Mouse (Mus musculus) heart, adult 11 months (tissue): ENCODE data around the gene Ubtd2.

Experiments
- DNase-seq: peaks from one replicate; pipeline ENCODE4 v3.0.0; 2022

The Ubtd2 gene

GRCm38 (mm10) chr11:32521246-32521645 is 66.1 kb downstream of the Ubtd2 start:
- DNase-seq = peak; percentile 63

- DNase-seq = peak; percentile 85
Measured at GRCm38 (mm10) chr11:32524122-32524920, 69.2 kb downstream of the Ubtd2 start.

GRCm38 (mm10) chr11:32527006-32527405 is 71.8 kb downstream of the Ubtd2 start:
- DNase-seq = peak; percentile 57

- peak; percentile 86 for DNase-seq
Measured at GRCm38 (mm10) chr11:32530151-32530550, 75.0 kb downstream of the Ubtd2 start.

- no peak for DNase-seq
Measured at GRCm38 (mm10) chr11:32531871-32532764, 76.9 kb downstream of the Ubtd2 start, which contains the start of gene Efcab9. TSS of gene Efcab9 (minus strand) at chr11:32532081.

DNA sequence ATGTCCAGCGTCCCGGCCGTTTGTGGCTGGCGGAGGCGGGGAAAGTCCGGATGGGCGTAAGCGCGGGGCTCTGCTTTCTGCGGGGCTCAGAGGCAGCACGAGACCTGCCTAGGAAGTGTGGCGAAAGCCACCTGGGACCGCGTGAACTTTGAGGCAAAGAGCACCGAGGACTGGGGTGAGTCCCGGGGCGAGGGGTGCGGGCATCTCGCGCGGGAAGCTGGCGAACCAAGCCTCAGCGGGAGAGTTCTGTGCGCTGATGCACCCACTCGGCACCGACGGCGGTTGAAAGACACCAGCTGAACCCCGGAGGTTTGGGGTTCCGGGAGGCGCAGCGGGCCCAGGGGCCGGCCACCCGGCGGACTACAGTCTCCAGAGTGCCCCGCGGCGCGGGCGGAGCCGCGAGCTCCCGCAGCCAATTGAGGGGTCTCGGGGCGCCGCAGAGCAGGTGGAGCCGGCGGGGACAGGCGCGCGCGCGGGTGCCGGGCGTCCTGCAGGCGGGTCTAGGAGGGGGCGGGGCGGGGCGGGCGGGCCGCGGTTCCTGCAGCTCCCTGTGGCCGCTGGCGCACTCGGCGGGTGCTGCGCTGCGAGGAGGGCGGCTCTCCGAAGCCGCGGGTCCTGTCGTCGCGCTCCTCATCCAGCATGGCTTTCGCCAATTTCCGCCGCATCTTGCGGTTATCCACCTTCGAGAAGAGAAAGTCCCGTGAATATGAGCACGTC is 77.8 kb downstream of the Ubtd2 start, which contains the start of gene Stk10:
Gene Stk10, plus strand, starts transcription at position 541 of the 717 bp plus-strand sequence.
- DNase-seq = peak; percentile 99

- DNase-seq = peak; percentile 98
Measured at GRCm38 (mm10) chr11:32533482-32534261, 78.5 kb downstream of the Ubtd2 start.

GRCm38 (mm10) chr11:32534453-32535075 is 79.4 kb downstream of the Ubtd2 start:
- peak; percentile 95 for DNase-seq

GRCm38 (mm10) chr11:32535646-32536045 is 80.5 kb downstream of the Ubtd2 start:
- DNase-seq = no peak

DNA sequence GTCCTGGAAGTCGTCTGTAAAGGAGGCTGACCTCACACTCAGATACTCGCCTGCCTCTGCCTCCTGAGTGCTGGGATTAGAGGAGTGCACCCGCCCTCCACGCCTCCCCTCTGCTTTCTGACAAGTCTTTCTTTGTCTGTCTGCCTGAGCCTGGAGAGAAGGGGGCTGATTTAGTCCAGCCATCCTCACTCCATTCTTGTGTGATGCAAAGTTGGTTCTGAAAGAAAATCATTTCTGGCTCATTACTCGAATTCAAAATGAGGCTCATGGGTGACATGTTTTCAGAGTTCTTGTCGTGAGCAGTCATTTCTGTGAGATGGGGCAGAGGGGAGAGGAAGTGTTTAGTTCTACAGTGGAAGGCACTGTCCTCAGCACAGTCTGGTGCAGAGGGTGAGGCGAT is 81.8 kb downstream of the Ubtd2 start:
- DNase-seq = no peak

GRCm38 (mm10) chr11:32538435-32538834 is 83.3 kb downstream of the Ubtd2 start:
- peak; percentile 98 for DNase-seq

GRCm38 (mm10) chr11:32538846-32539245 is 83.7 kb downstream of the Ubtd2 start:
- no peak for DNase-seq

DNA sequence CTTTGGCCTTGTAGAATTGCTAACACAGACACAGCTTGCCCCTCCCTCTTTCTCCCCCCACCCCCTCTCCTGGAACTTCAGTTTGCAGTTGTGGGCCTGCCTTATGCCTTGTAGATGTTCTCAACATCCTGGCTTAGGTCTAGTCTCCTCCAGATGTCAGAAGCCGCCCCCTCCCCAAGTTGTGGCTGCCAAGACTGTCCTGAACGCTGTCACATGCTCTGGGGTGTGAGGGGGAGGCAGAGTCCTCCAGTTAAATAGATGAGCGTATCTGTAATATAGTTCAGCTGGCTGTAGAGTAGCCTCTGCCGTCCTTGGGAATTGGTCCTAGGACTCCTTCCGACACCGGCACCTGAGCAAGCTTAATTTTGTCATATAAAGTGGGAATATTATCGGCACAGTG is 84.5 kb downstream of the Ubtd2 start:
- peak; percentile 86 for DNase-seq

DNA sequence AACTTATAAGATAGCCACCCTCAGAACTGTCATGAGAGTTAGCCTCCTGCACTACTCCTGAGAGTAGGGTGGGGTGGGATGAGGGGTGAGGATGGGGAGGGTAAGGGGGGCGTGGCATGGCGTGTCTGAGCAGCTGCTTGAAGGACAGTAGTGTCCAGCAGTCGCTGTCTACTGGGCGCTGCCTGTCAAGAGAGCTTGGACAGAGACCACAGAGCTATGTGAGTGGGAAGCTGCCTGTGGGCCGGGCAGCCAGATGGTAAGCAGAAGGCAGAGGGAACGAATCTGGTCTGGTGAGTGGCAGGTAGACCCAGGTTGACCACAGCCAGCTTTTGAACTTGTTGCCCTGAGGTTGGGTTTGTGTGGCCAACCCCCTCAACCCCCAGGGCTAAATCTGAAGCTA is 85.3 kb downstream of the Ubtd2 start:
- DNase-seq = peak; percentile 86

DNA sequence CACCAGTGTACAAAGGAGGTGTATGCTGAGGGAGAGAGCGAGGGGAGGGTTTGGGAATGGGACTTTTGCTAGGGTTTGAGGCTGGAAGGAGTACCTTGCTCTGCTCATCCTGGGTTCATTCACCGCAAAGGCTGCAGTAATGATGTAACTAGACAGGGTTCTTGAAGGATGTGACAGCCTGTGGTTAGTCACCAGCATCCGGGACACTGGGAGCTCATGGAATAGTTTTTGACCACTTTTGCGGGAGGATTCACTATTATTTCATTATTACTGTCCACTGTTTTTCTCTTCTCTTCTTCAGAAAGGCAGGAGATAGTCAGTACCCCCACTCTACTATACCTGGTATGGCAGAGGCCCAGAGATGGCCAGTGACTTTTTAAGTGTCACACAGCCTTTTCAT is 87.0 kb downstream of the Ubtd2 start:
- DNase-seq = peak; percentile 86

DNA sequence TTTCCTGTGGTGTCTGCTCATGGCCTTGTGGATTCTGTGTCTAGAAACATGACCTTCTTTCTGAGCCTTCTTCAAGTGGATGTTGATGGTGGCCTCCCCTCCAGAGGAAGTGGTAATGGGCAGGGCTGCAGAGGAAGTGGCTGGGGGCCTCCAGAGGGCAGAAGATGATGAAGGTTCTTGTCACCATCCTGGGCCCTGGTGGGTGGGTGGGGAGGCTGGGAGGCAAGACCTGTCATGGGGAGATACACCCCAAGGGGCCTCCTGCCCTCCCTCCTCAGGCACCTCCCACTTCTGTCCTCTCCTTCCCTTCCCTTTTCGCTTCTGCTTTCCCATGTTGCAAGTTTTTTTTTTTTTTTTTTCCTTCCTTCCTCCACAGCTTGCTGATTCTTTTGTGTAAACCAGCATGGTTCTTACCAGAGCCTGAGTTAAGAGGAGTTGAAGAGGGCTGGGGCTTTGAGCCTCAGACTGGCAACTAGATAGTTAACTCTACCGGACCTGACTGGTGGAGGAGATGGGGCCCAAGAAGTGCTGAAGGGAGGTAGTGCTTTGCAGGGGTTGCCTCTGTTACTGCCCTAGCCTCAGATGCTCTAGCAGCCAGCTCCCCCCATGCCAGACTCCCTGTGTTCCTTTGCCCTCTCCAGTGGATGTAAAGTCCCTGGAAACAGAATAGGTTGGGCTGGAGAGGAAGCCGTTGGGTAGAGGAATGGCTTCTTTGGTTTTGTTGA is 87.7 kb downstream of the Ubtd2 start:
- DNase-seq = peak; percentile 98

DNA sequence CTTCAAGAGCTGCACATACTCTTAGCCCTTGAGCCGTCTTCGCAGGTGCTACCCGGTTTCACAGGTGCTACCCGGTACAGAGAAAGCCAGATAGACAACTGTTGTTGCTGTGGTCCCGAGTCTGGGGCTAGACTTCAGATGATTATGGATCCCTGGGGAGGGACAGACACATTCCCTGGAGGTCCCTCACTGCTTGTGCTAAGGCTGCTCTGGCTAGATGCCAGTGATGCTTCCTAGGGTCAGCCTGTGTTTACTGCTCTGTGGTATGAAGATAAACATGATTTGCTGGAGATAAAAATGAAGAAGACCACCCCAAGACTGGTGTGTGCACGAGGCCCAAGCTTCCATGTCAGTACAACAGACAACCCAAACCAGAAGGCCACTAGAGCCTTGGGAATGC is 88.9 kb downstream of the Ubtd2 start:
- DNase-seq = peak; percentile 91

DNA sequence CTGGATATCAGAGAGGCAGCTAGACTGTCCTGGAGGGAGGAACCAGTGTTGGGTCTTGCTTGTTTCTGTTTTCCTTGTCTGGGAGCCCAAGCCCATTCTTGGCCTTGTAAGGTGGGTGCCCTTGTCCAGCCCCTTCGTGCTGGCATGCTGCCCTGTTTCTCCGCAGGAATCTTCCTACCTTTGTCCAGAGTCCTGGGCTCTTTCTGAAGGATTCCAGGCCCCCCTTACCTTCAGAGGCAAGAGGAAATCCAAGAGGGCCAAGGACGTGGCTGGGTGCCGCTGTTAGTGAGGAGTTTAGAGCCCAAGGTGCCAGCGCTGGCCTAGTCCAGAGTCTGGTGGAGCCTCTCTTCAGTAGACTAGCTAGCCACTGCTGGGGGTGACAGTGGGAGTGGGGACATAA is 89.3 kb downstream of the Ubtd2 start:
- DNase-seq = peak; percentile 89

DNA sequence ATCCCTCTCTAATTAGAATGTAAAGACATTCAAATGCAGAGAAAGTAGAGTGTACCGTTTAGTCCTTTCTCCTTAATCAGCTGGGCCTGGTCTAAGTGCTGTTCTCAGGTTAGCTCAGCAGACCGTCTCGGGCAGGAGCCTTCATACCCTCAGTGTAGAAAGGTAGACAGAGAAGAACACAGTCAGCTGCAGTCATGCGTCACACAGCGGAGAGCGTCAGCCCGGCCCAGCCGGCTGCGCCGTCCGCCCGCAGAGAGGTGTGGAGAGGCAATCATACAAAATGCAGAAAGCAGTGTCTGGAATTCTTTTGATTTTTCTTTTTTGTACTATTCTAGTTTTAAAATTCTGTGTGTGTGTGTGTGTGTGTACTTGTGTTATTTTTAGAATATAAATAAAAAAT is 90.4 kb downstream of the Ubtd2 start:
- no peak for DNase-seq

GRCm38 (mm10) chr11:32546483-32546882 is 91.3 kb downstream of the Ubtd2 start:
- DNase-seq = peak; percentile 96

- DNase-seq = peak; percentile 90
Measured at GRCm38 (mm10) chr11:32547391-32547947, 92.3 kb downstream of the Ubtd2 start.
